Mouse (Mus musculus): Measurements from ENCODE around the gene Gm49321.

DNA sequence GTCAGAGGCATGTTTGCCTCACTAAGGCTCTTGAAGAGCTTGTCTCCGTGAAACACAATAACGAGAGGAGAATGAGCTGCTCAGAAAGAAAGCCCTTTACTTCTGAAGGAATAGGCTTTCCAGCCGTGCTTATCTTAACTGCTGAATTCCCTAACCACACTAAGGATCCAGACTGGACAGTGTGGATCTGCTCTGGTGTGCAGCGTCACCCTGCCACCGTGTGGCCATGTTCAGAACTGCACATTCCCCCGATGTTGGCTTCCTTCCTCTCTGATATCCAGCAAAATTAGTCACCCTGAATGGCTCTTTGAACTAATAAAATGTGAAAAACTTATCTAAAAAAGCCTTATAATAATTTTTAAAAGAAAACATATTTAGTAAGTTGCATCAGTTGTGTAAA lies 76.3 kb downstream of the Gm49321 start:
- TF ChIP-seq RCOR1 (IDR thresholded peaks at IDR 0.05; ENCODE audit: low read depth, low read length) (no peak), MAFK (IDR thresholded peaks at IDR 0.05; ENCODE audit: borderline replicate concordance, low read depth, low read length) (no peak), RAD21 (IDR thresholded peaks at IDR 0.05; ENCODE audit: low read depth, low read length) (peak; percentile 90), CTCF (IDR thresholded peaks at IDR 0.05 in 2 of 3, conservative IDR thresholded peaks at IDR 0.05 in 1 of 3; ENCODE audit: control insufficient read depth in 1 of 3, insufficient read depth in 1 of 3, low read depth in 2 of 3, low read length in 3 of 3, poor library complexity in 1 of 3, severe bottlenecking in 1 of 3) (peak; percentile 92 to 96 (median 94)), POLR2A (IDR thresholded peaks at IDR 0.05; ENCODE audit: control insufficient read depth in 1 of 2, insufficient read depth in 1 of 2, low read depth in 1 of 2, low read length in 2 of 2, poor library complexity in 1 of 2) (no peak), GABPA (IDR thresholded peaks at IDR 0.05; ENCODE audit: low read depth, low read length) (no peak)

All from MEL (cell line).